Mouse (Mus musculus): ENCODE measurements around the gene Elmod3. TPM values are rescaled to one million over a fixed set of nuclear protein-coding genes. Genes with fewer than 3 reads are reported as not detected.

Elmod3 gene
- polyA plus RNA-seq (2016; fragmentation: Nextera tagmentation; extraction: Ambion mirVana) = 12.5 and 13.7 TPM in 2 replicates

DNA sequence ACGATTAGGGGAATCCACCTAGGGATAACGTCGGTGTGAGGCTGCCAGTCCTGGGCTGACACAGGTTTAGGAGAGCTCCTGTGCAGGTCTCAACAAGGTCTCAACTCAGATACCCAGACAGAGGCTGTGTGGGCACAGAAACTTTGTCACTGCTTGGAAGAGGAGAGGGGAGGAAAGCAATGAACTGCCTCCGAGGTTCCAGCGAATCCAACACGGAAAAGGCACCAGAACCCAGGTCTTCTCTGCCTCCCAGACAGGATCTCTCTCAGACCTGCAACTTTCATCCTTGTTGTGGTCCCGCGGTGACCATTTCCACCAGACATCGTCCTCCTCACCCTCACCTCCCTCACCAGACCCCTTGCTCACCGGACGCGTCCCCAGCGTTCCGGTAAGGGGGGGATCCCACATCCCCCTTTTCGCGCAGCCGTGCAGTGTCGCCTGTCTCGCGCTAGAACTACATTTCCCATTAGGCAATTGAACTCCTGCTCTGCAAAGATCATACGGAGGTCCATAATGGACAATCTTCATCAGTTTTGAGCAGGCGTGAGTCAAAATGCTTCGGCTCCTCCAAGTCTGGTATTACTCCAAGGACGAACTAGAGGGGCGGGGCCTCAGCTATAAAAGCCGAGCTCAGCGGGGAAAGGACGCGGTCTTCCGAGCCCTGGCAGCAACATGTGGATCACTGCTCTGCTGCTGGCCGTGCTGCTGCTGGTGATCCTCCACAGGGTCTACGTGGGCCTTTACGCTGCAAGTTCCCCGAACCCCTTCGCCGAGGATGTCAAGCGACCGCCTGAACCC lies at the start of gene Elmod3, which contains the start of gene Retsat:
TSS of gene Elmod3 (minus strand) at position 458 of the 798 bp plus-strand sequence.
TSS of gene Retsat (plus strand) at position 520 of the 798 bp plus-strand sequence.
- Histone ChIP-seq H3K36me3 (replicated peaks) (no peaks in the 10 kb centered on the region), H3K4me3 (peak within 1 kb of the TSS; percentile 72), H3K9me3 (no peaks in the 10 kb centered on the region), H3K27ac (peak within 1 kb of the TSS; percentile 82), H3K4me1 (peaks cover 23% of the 10 kb centered on the region), H3K27me3 (ENCODE audit: poor library complexity, severe bottlenecking) (no peaks in the 10 kb centered on the region)
- peak; percentile 89 for DNase-seq (ENCODE audit: extremely low spot score, low spot score)
- 2% methylated on average over 38 of the region's 38 CpGs for WGBS

DNA sequence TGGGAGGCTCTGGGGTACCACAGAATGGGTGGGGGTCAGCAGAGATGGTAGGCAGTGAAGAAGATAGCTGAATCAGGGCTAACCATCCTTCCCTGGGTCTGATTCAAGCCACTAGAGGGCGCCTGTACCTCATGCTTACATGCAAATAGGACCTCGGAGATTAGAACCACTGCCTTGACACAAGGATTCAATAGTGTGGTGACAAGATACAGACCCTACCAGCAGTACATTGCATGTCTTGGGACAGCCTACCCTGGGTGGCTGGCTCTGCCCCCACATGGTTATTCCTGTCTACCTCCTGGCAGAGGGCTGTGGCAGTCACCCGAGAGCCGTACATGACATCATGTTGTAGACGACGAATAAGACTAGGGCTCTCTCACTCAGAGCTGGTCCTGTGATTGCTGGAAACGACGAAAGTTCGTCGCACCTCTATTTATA lies 49.2 kb upstream of the Elmod3 start:
- 0 out of 2 replicates have a peak overlapping the region, but pooled peaks have one; percentile 46 for H3K27ac ChIP-seq
- peak; percentile 72 for DNase-seq (ENCODE audit: extremely low spot score, low spot score)
- 70% methylated on average over 10 of the region's 10 CpGs for WGBS

DNA sequence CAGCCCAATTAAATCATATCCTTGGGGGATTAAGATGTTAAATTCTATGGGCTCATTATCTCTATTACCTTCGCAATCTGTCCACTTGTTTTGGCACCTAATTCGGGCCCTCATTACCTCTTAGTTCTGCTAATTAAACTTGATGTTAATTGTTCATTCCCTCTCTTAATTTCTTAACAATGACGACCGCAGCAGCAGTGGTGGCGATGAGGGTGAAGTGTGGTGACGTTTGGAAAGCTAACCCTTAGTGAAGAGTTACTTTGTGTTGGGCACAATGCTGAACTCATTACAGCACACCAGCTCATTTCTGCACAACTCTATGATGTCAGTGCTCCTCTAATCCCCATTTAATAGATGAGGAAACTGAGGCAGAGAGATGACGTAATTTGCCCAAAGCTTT lies 47.2 kb upstream of the Elmod3 start:
- 0 out of 2 replicates have a peak, but pooled peaks cover 6% of the 10 kb centered on the region for H3K27me3 ChIP-seq (ENCODE audit: poor library complexity, severe bottlenecking)
- peaks cover 46% of the 10 kb centered on the region for H3K4me1 ChIP-seq
- H3K4me3 ChIP-seq = no peak overlapping the region
- H3K9me3 ChIP-seq = no peaks in the 10 kb centered on the region
- H3K36me3 ChIP-seq (replicated peaks) = peaks cover 33% of the 10 kb centered on the region
- no peak overlapping the region for H3K27ac ChIP-seq
- WGBS = 54% methylated on average over 7 of the region's 7 CpGs
- DNase-seq (ENCODE audit: extremely low spot score, low spot score) = no peak

More for the DNA sequence above, 49.2 kb upstream of the Elmod3 start:
- H3K27me3 ChIP-seq (ENCODE audit: poor library complexity, severe bottlenecking) = 0 out of 2 replicates have a peak, but pooled peaks cover 6% of the 10 kb centered on the region
- H3K4me3 ChIP-seq = no peak overlapping the region
- H3K36me3 ChIP-seq (replicated peaks) = peaks cover 21% of the 10 kb centered on the region
- H3K9me3 ChIP-seq = no peaks in the 10 kb centered on the region
- peaks cover 51% of the 10 kb centered on the region for H3K4me1 ChIP-seq

DNA sequence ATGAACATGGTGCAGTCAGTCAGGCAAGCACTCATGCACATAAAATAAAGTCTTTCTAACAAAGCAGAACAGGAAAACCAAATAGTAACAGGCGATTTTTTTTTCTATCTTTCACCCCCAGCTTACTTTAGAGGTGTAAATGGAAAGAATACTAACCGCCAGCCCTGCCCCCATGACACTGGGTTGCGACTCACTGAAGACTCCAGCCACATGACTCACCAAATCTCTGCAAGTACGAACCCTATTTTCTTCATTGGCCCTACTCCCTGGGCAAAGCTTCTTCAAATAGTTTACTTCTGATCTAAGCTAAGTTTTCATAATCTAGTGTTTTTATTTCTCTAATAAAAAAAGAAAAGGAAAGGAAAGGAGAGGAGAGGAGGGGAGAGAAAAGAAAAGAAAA lies 46.4 kb upstream of the Elmod3 start:
- 81% methylated on average over 4 of the region's 4 CpGs for WGBS
- 0 out of 2 replicates have a peak, but pooled peaks cover 6% of the 10 kb centered on the region for H3K27me3 ChIP-seq (ENCODE audit: poor library complexity, severe bottlenecking)
- peaks cover 45% of the 10 kb centered on the region for H3K4me1 ChIP-seq
- H3K9me3 ChIP-seq = no peaks in the 10 kb centered on the region
- no peak for DNase-seq (ENCODE audit: extremely low spot score, low spot score)
- H3K4me3 ChIP-seq = no peak overlapping the region
- peaks cover 35% of the 10 kb centered on the region for H3K36me3 ChIP-seq (replicated peaks)
- no peak overlapping the region for H3K27ac ChIP-seq

DNA sequence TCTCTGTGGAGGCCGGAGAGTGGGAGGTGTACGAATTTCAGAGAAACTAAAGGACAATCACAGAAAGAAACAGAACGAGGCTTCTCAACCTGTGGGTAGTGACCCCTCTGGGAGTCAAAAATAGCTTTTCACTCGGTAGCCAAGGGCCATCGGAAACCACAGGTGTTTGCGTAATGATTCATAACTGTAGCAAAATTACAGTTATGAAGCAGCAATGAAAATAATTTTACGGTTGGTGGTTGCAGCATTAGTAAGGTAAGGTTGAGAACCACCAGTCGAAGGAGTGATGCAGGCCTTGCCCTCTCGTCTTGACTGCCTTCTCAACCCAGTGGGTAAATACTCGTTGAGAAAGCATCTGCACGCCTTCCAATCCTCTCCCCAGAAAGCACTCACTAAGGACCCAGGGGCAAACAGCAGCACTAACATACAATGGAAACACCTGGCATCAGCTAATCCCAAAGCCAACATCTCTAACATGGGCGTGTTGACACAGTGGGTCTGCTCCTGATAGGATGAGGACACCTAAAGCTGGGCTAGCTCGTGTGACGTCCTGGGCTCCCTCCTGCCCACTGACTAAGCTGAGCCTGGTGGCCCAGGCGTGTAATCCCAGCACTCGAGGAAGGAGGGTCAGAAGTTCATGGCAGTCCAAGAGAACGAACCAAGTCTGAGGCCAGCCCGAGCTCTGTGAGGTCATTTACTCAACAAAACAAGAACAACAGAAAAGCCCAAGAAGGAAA lies 43.2 kb upstream of the Elmod3 start:
- H3K9me3 ChIP-seq = no peaks in the 10 kb centered on the region

DNA sequence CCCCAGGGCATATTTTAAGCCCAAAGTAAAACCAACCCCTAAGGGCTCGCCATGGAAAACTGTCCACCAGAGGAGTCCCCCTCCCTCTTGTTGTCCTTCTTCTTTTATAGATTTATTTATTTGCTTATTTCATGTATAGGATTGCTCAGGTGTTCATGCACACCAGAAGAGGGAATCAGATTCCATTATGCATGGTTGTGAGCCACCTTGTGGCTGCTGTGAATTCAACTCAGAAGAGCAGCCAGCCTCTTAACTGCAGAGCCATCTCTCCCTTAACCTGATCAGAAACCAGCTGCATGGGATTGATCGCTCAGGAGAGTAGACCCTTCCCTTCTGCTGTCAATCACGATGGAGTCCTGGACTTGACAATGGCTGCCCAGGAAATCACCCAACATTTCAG lies 38.7 kb upstream of the Elmod3 start:
- Histone ChIP-seq H3K27ac (no peak overlapping the region), H3K9me3 (no peaks in the 10 kb centered on the region), H3K4me1 (peaks cover 7% of the 10 kb centered on the region), H3K27me3 (ENCODE audit: poor library complexity, severe bottlenecking) (no peaks in the 10 kb centered on the region), H3K36me3 (replicated peaks) (peaks cover 29% of the 10 kb centered on the region), H3K4me3 (no peak overlapping the region)
- no peak for DNase-seq (ENCODE audit: extremely low spot score, low spot score)
- 84% methylated on average over 3 of the region's 3 CpGs for WGBS

More for the DNA sequence above, 43.2 kb upstream of the Elmod3 start:
- DNase-seq (ENCODE audit: extremely low spot score, low spot score) = no peak
- peaks cover 16% of the 10 kb centered on the region for H3K36me3 ChIP-seq (replicated peaks)
- 87% methylated on average over 18 of the region's 18 CpGs for WGBS
- H3K4me3 ChIP-seq = no peak overlapping the region
- 0 out of 2 replicates have a peak, but pooled peaks cover 6% of the 10 kb centered on the region for H3K27me3 ChIP-seq (ENCODE audit: poor library complexity, severe bottlenecking)
- H3K4me1 ChIP-seq = peaks cover 23% of the 10 kb centered on the region
- H3K27ac ChIP-seq = no peak overlapping the region

DNA sequence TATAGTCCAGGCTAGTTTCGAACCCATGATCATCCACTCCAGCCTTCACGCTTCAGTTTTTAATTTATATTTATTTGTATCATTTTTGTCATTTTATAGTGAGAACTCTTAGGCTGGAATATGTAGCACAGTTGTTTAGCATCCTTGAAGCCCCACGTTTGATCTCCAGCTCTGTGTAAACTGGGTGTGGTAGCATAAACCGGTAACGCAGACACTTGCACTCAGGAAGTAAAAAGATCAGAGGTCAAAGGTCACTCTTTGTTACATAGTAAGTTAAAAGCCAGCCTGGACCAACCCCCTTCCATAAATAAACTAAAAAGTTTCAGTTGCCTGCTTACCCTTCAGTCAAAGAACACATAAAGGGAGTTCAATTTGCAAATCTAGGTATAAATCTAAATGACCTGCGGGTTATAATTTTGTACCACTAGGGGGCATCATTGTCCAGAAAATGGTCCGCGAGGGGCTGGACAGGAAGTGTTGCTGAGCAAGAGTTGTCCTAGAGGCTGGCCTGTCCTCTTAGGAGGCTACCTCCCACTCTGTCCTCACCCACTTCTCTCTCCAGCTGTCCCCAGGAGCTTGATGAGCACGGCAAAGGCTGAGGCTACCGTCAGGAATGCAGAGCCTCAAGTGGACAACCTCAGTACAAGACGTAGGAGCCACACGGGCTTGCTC lies 37.7 kb upstream of the Elmod3 start:
- peak; percentile 62 for DNase-seq (ENCODE audit: extremely low spot score, low spot score)
- Histone ChIP-seq H3K4me1 (peaks cover 7% of the 10 kb centered on the region), H3K9me3 (no peaks in the 10 kb centered on the region), H3K36me3 (replicated peaks) (peaks cover 31% of the 10 kb centered on the region), H3K27ac (peak overlapping the region; percentile 63), H3K4me3 (no peak overlapping the region), H3K27me3 (ENCODE audit: poor library complexity, severe bottlenecking) (no peaks in the 10 kb centered on the region)
- WGBS = 59% methylated on average over 12 of the region's 12 CpGs

DNA sequence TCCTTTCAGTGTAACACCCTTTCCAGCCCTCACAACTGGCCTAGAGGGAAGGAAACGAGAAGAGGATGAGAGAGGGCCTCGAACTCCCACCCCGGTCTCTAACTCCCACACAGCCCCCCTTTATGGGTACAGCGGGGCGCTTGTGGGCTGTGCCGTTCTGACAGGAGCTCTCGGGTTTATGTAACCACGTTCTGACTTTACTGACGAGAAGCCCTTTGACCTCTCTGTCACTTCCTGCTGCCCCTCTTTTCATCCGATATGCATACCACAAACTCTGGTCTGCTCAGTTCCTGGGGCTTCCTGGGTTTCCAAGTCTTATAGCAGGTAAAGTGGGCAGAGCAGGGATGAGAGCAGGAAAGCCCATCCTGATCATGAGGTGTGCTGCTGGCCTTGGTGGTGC lies 36.1 kb upstream of the Elmod3 start:
- peaks cover 40% of the 10 kb centered on the region for H3K36me3 ChIP-seq (replicated peaks)
- H3K27me3 ChIP-seq (ENCODE audit: poor library complexity, severe bottlenecking) = no peaks in the 10 kb centered on the region
- no peak for DNase-seq (ENCODE audit: extremely low spot score, low spot score)
- 80% methylated on average over 10 of the region's 10 CpGs for WGBS
- no peak overlapping the region for H3K4me3 ChIP-seq
- H3K4me1 ChIP-seq = peaks cover 7% of the 10 kb centered on the region
- H3K27ac ChIP-seq = no peak overlapping the region
- H3K9me3 ChIP-seq = no peaks in the 10 kb centered on the region

DNA sequence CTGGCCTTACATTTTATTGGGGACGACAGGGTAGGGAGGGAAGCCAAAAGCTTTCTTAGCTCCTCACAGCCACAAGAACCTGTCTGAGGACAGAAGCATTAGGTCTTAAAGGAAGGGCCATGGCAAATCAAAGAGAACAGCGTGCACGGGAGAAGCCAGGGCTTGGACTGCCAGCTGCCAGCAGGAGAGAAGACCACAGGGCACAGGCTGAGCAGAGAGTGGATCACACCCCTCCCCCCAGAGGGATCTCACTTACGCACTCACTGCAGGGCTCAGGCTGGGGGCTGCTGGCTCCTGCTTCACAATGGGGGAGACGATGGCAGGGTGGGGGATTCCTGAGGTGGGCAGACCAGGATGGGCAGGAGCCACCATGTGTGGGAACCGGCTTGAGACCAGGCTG lies 33.5 kb upstream of the Elmod3 start:
- H3K27ac ChIP-seq = no peak overlapping the region
- no peaks in the 10 kb centered on the region for H3K9me3 ChIP-seq
- no peak overlapping the region for H3K4me3 ChIP-seq
- no peaks in the 10 kb centered on the region for H3K27me3 ChIP-seq (ENCODE audit: poor library complexity, severe bottlenecking)
- WGBS = 86% methylated on average over 6 of the region's 6 CpGs
- peaks cover 7% of the 10 kb centered on the region for H3K4me1 ChIP-seq
- H3K36me3 ChIP-seq (replicated peaks) = peaks cover 66% of the 10 kb centered on the region
- no peak for DNase-seq (ENCODE audit: extremely low spot score, low spot score)

DNA sequence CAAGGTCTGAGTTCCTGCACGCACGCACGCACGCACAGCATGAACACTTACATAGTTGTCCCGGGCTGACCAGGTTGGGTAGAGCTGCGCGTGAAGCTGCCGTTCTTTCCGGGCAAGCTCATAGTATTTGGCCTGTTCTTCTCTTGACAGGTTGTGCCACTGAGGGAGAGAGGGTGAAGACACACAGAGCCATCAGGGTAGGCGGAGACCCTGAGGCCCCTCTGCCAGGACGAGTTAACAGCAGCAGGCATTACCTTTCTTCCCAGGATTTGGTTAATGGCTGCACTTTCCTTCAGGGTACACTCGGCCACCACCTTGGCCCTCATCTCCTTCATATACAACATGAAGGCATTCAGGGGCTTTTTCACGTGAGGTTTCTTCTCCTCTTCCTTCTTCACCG lies 32.7 kb upstream of the Elmod3 start:
- WGBS = 91% methylated on average over 14 of the region's 14 CpGs
- no peaks in the 10 kb centered on the region for H3K4me1 ChIP-seq
- H3K9me3 ChIP-seq = no peaks in the 10 kb centered on the region
- H3K27ac ChIP-seq = no peak overlapping the region
- no peak for DNase-seq (ENCODE audit: extremely low spot score, low spot score)
- peaks cover 73% of the 10 kb centered on the region for H3K36me3 ChIP-seq (replicated peaks)
- no peak overlapping the region for H3K4me3 ChIP-seq
- no peaks in the 10 kb centered on the region for H3K27me3 ChIP-seq (ENCODE audit: poor library complexity, severe bottlenecking)

DNA sequence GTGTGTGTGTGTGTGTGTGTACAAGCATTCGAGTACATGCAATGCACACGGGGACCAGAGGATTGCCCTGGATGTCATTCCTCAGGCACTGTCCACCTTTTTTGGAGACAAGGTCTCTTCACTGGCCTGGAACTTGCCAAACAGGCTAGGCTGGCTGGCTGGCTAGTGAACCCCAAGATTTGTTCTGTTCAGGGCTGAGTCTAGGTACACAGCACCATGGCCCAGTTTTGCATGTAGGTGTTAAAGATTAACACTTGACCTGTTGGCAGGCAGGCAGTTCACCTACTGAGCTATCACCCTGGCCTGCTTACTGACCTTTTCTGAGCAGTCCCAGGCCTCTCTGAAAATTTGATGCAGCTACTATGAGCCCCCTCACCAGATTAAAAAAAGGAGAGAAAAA lies 32.2 kb upstream of the Elmod3 start:
- Histone ChIP-seq H3K27ac (no peak overlapping the region), H3K36me3 (replicated peaks) (peaks cover 75% of the 10 kb centered on the region), H3K27me3 (ENCODE audit: poor library complexity, severe bottlenecking) (no peaks in the 10 kb centered on the region), H3K4me1 (no peaks in the 10 kb centered on the region), H3K9me3 (no peaks in the 10 kb centered on the region), H3K4me3 (no peak overlapping the region)
- DNase-seq (ENCODE audit: extremely low spot score, low spot score) = no peak
- 92% methylated on average over 2 of the region's 2 CpGs for WGBS

DNA sequence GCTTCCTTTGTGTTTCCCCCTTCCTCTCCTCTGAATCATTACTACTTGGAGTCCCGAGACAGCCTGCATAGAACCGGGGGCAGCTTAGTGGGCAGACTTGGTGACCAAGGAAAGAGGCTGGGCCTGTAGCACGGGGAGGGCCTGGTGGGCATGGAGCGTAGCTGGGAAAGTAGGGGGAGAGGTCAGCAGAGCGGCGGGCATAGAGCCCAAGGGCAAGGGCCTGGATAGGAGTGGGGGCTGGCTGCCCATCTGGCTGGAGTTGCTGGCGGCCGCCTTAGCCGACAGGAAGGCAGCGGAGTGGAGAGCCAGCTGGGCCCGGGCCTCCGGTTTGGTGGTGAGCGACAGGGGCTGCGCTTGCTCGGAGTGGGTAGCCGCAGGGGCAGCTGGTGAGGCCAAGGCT lies 29.1 kb upstream of the Elmod3 start:
- Histone ChIP-seq H3K4me3 (no peak overlapping the region), H3K27ac (no peak overlapping the region), H3K36me3 (replicated peaks) (peaks cover 67% of the 10 kb centered on the region), H3K4me1 (no peaks in the 10 kb centered on the region), H3K9me3 (no peaks in the 10 kb centered on the region), H3K27me3 (ENCODE audit: poor library complexity, severe bottlenecking) (no peaks in the 10 kb centered on the region)
- DNase-seq (ENCODE audit: extremely low spot score, low spot score) = no peak
- WGBS = 91% methylated on average over 16 of the region's 16 CpGs

Data from forebrain, embryonic 10.5 days (tissue).